Comparison of ENCODE assay signal across 8 mouse cellular contexts in the genomic region with DNA sequence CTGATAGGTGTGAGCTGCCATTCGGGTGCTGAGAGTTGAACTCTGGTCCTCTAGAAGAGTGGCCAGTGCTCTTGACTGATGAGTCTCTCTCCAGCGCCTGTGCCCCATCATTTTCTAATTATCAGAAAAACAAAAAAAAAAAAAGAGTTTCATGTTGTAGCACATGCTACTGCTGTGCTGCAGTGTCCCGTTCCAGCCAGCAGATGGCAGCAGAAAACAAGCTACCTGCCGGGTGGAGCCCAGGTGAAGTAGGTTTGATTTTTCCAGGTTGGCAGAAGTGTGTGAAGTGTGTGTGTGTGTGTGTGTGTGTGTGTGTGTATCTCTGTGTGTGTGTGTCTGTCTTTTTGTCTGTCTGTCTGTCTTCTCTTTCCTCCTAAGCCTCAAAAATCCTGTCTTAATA. TPM values are rescaled to one million over a fixed set of nuclear protein-coding genes. Genes with fewer than 3 reads are reported as not detected.
DNase-seq lines count a peak whose midpoint lies in the region; ATAC-seq lines count a peak whose summit lies in the region.
"Had no signal": no experiment of that assay in that cellular context is flagged by ENCODE, and none has a peak within 500 bp of the region (broad histone marks: within the 10 kb centered on the region; RNA-seq: fewer than 3 reads in every experiment).

No protein-coding gene starts in this region.

- no peak overlapping the region for H3K4me2 ChIP-seq in midbrain, embryonic 14.5 days (ENCODE audit: low read length)
- no peak overlapping the region for H3K4me2 ChIP-seq in midbrain, embryonic 16.5 days (ENCODE audit: low read length)

- no peak for ATAC-seq in midbrain, embryonic 14.5 days (ENCODE audit: low FRiP score, low TSS enrichment)
- no peak for ATAC-seq in midbrain, embryonic 16.5 days

- 0 out of 2 replicates have a peak, but pooled peaks cover 6% of the 10 kb centered on the region for H3K4me1 ChIP-seq in midbrain, embryonic 14.5 days (ENCODE audit: control insufficient read depth, insufficient read depth, low read length)
- no peaks in the 10 kb centered on the region for H3K4me1 ChIP-seq in midbrain, embryonic 16.5 days (ENCODE audit: control insufficient read depth, insufficient read depth, low read length)

- H3K27ac ChIP-seq in midbrain, embryonic 14.5 days (replicated peaks; ENCODE audit: low read depth, low read length), result no peak overlapping the region
- H3K27ac ChIP-seq in midbrain, embryonic 16.5 days (ENCODE audit: low read length), result no peak overlapping the region

- DNase-seq in midbrain, embryonic 14.5 days, result peak; percentile 85
- DNase-seq in adrenal gland, postnatal 14 days, result peak; percentile 82
- DNase-seq in embryo, embryonic 10.5 days (ENCODE audit: low spot score), result peak; percentile 72
- peak; percentile 87 to 88 for DNase-seq in kidney, postnatal 4 days
- DNase-seq in lung, postnatal 25 days (ENCODE audit: low spot score), result peak; percentile 57
- peak; percentile 45 to 83 for DNase-seq in spleen, postnatal 4 days (ENCODE audit: low spot score in 2 of 2)

- no peaks in the 10 kb centered on the region for H3K36me3 ChIP-seq in midbrain, embryonic 14.5 days (ENCODE audit: control insufficient read depth, insufficient read depth, low read length)
- no peaks in the 10 kb centered on the region for H3K36me3 ChIP-seq in midbrain, embryonic 16.5 days (ENCODE audit: control insufficient read depth, insufficient read depth, low read length)

- H3K27me3 ChIP-seq in midbrain, embryonic 14.5 days (ENCODE audit: control insufficient read depth, insufficient read depth, low read length), result no peaks in the 10 kb centered on the region; the same call in 1 of the 2 replicates
- H3K27me3 ChIP-seq in midbrain, embryonic 16.5 days (ENCODE audit: control insufficient read depth, insufficient read depth, low read depth, low read length), result peaks cover 5% of the 10 kb centered on the region

- WGBS in midbrain, embryonic 14.5 days, result 13% methylated on average over 4 of the region's 4 CpGs
- WGBS in midbrain, embryonic 16.5 days, result 16% methylated on average over 4 of the region's 4 CpGs

- no peak overlapping the region for H3K4me3 ChIP-seq in midbrain, embryonic 14.5 days (replicated peaks; ENCODE audit: low read depth, low read length)
- no peak overlapping the region for H3K4me3 ChIP-seq in midbrain, embryonic 16.5 days (ENCODE audit: low read depth, low read length)

- no peak overlapping the region for H3K9ac ChIP-seq in midbrain, embryonic 14.5 days (replicated peaks; ENCODE audit: low read length)
- H3K9ac ChIP-seq in midbrain, embryonic 16.5 days (ENCODE audit: low read depth, low read length), result no peak overlapping the region

- H3K9me3 ChIP-seq in midbrain, embryonic 14.5 days (ENCODE audit: control insufficient read depth, low read length), result no peaks in the 10 kb centered on the region
- H3K9me3 ChIP-seq in midbrain, embryonic 16.5 days (replicated peaks; ENCODE audit: control insufficient read depth, low read length, poor library complexity, severe bottlenecking), result no peaks in the 10 kb centered on the region

RNA-seq across cellular contexts. Expression of a gene that starts 41.9 kb away (rescaled TPM):
- 1.7 and 2.3 TPM in 2 replicates for polyA plus RNA-seq in midbrain, embryonic 14.5 days (2014; fragmentation: Nextera tagmentation; extraction: Ambion mirVana)
- polyA plus RNA-seq in midbrain, embryonic 16.5 days (2015; fragmentation: Nextera tagmentation; extraction: Ambion mirVana), result 0.95 and 0.98 TPM in 2 replicates
- not detected in 2 replicates for total RNA-seq in adrenal gland, postnatal 14 days (2021)
- polyA plus RNA-seq: heart, embryonic 16.5 days had no signal
